Mouse (Mus musculus): ENCODE measurements at regions not wholly inside any gene's neighbourhood (a gene's known extent, or its start where the extent isn't known, plus 50 kb on each side); places are given as distances from the start of the nearest gene placed in this dataset.

- Histone ChIP-seq H3K9ac (ENCODE audit: insufficient read depth, low read depth) (no peak overlapping the region), H3K9me3 (replicated peaks; ENCODE audit: low read length) (no peaks in the 10 kb centered on the region), H3K79me2 (replicated peaks; ENCODE audit: control insufficient read depth, extremely low read depth, insufficient read depth, poor library complexity, severe bottlenecking) (peaks cover 13% of the 10 kb centered on the region; the same call in 1 of the 2 replicates), H3K27ac (ENCODE audit: insufficient read depth, low read depth) (no peak overlapping the region), H3K4me1 (ENCODE audit: control insufficient read depth in 1 of 2, insufficient read depth in 2 of 2) (peaks cover 3 to 67% of the 10 kb centered on the region in 2 experiments; a peak in 2 of 4 replicates), H3K27me3 (replicated peaks) (no peaks in the 10 kb centered on the region), H3K36me3 (replicated peaks in 1 of 2; ENCODE audit: control insufficient read depth in 1 of 2, insufficient read depth in 1 of 2, low read length in 1 of 2) (peaks cover 1 to 41% of the 10 kb centered on the region in 2 experiments), H3K4me3 (replicated peaks in 1 of 3; ENCODE audit: low read depth in 2 of 3, low read length in 2 of 3, poor library complexity in 1 of 3) (no peak overlapping the region), H3K4me2 (ENCODE audit: insufficient read depth, low read depth, poor library complexity, severe bottlenecking) (no peak overlapping the region)
- TF ChIP-seq EP300 (IDR thresholded peaks at IDR 0.05; ENCODE audit: low read length) (no peak), CTCF (conservative IDR thresholded peaks at IDR 0.05 in 1 of 2, IDR thresholded peaks at IDR 0.05 in 1 of 2; ENCODE audit: low read depth in 2 of 2, low read length in 2 of 2) (no peak), IRF4 (IDR thresholded peaks at IDR 0.05; ENCODE audit: low read depth, low read length) (no peak), POLR2AphosphoS2 (IDR thresholded peaks at IDR 0.05; ENCODE audit: low read depth, low read length) (no peak), TBP (conservative IDR thresholded peaks at IDR 0.05; ENCODE audit: low read depth, low read length) (no peak), HCFC1 (IDR thresholded peaks at IDR 0.05; ENCODE audit: low read depth, low read length) (no peak), GABPA (IDR thresholded peaks at IDR 0.05; ENCODE audit: insufficient replicate concordance, low read depth, low read length) (no peak), UBTF (IDR thresholded peaks at IDR 0.05; ENCODE audit: low read depth, low read length) (no peak), SIN3A (IDR thresholded peaks at IDR 0.05; ENCODE audit: low read length) (no peak), MEF2A (IDR thresholded peaks at IDR 0.05; ENCODE audit: borderline replicate concordance, low read depth, low read length) (no peak), MXI1 (IDR thresholded peaks at IDR 0.05; ENCODE audit: low read depth, low read length) (no peak), ZMIZ1 (IDR thresholded peaks at IDR 0.05; ENCODE audit: low read depth, low read length) (no peak), NRF1 (IDR thresholded peaks at IDR 0.05; ENCODE audit: low read depth, low read length) (no peak), ZC3H11A (IDR thresholded peaks at IDR 0.05; ENCODE audit: low read depth, low read length) (no peak), MAFK (IDR thresholded peaks at IDR 0.05; ENCODE audit: insufficient replicate concordance, low read length) (no peak), USF2 (conservative IDR thresholded peaks at IDR 0.05; ENCODE audit: low read depth, low read length) (no peak), MAZ (IDR thresholded peaks at IDR 0.05; ENCODE audit: low read depth, low read length) (no peak)
- dilution Hi-C loops (cut with MboI; ENCODE audit: extremely low pct_ligation_motif_present, extremely low pct_unique_long_range_greater_than_20kb, low sequenced_read_pairs) (no loop called here), in situ Hi-C loops (cut with MboI; ENCODE audit: low pct_ligation_motif_present, low pct_unique_long_range_greater_than_20kb, low sequenced_read_pairs) (no loop called here)
- DNase-seq (ENCODE audit: extremely low read depth), result no peak
Measured at GRCm38 (mm10) chr12:15562826-15563225, 253.9 kb downstream of the Trib2 start.

- H3K27ac ChIP-seq (ENCODE audit: insufficient read depth, low read depth), result no peak overlapping the region
- H3K27me3 ChIP-seq (replicated peaks), result no peaks in the 10 kb centered on the region
- TF ChIP-seq NELFE (IDR thresholded peaks at IDR 0.05; ENCODE audit: low read depth, low read length), result no peak
- no peak for TF ChIP-seq ELF1 (IDR thresholded peaks at IDR 0.05; ENCODE audit: low read depth, low read length)
- no peak for TF ChIP-seq POLR2AphosphoS2 (IDR thresholded peaks at IDR 0.05; ENCODE audit: low read depth, low read length)
- no peak for TF ChIP-seq MAZ (IDR thresholded peaks at IDR 0.05; ENCODE audit: low read depth, low read length)
- no peak overlapping the region for H3K9ac ChIP-seq (ENCODE audit: insufficient read depth, low read depth)
- in situ Hi-C loops (cut with MboI; ENCODE audit: low pct_ligation_motif_present, low pct_unique_long_range_greater_than_20kb, low sequenced_read_pairs), result no loop called here
- dilution Hi-C loops (cut with MboI; ENCODE audit: extremely low pct_ligation_motif_present, extremely low pct_unique_long_range_greater_than_20kb, low sequenced_read_pairs), result no loop called here
- peaks cover 4 to 56% of the 10 kb centered on the region in 2 experiments; a peak in 3 of 4 replicates for H3K4me1 ChIP-seq (ENCODE audit: control insufficient read depth in 1 of 2, insufficient read depth in 2 of 2)
- H3K79me2 ChIP-seq (replicated peaks; ENCODE audit: control insufficient read depth, extremely low read depth, insufficient read depth, poor library complexity, severe bottlenecking), result peaks cover 28% of the 10 kb centered on the region
- no peak overlapping the region for H3K4me3 ChIP-seq (replicated peaks in 1 of 3; ENCODE audit: low read depth in 2 of 3, low read length in 2 of 3, poor library complexity in 1 of 3)
- H3K9me3 ChIP-seq (replicated peaks; ENCODE audit: low read length), result no peaks in the 10 kb centered on the region
- H3K4me2 ChIP-seq (ENCODE audit: insufficient read depth, low read depth, poor library complexity, severe bottlenecking), result no peak overlapping the region
- H3K36me3 ChIP-seq (replicated peaks in 1 of 2; ENCODE audit: control insufficient read depth in 1 of 2, insufficient read depth in 1 of 2, low read length in 1 of 2), result peaks cover 0 to 19% of the 10 kb centered on the region in 2 experiments
- no peak for DNase-seq (ENCODE audit: extremely low read depth)
Measured at GRCm38 (mm10) chr12:15555471-15555870, 261.3 kb downstream of the Trib2 start.
